Mouse (Mus musculus): ENCODE measurements around the gene Lpxn. TPM values are rescaled to one million over a fixed set of nuclear protein-coding genes. Genes with fewer than 3 reads are reported as not detected.
A peak's percentile ranks its signal among the peaks of the same experiment; 100 is the strongest.

The Lpxn gene
- polyA plus RNA-seq, 1 experiment = 25.1 TPM

- Histone ChIP-seq H3K4me1 (ENCODE audit: control insufficient read depth, insufficient read depth, insufficient read length) (no peaks in the 10 kb centered on the region; the same call in none of the 2 replicates), H3K4me3 (ENCODE audit: extremely low read depth, insufficient read depth, insufficient read length) (no peak overlapping the region), H3K27me3 (ENCODE audit: control insufficient read depth, insufficient read depth, low read length) (no peaks in the 10 kb centered on the region), H3K27ac (ENCODE audit: insufficient read depth, low read length) (no peak overlapping the region), H3K36me3 (ENCODE audit: control insufficient read depth, insufficient read depth, low read length) (peaks cover 11% of the 10 kb centered on the region)
- TF ChIP-seq CTCF (IDR thresholded peaks at IDR 0.05; ENCODE audit: extremely low read depth, insufficient read depth, insufficient read length, insufficient replicate concordance) (no peak), POLR2A (IDR thresholded peaks at IDR 0.05; ENCODE audit: low read depth, low read length) (no peak)
- DNase-seq (ENCODE audit: low read depth in 1 of 2, low spot score in 2 of 2) = peak; percentile 30 to 33
- 25% methylated on average over 4 of the region's 4 CpGs for WGBS
Measured at GRCm38 (mm10) chr19:12820383-12820782, 24.4 kb downstream of the Lpxn start.

GRCm38 (mm10) chr19:12824549-12824948 is 28.6 kb downstream of the Lpxn start:
- peaks cover 19% of the 10 kb centered on the region for H3K36me3 ChIP-seq (ENCODE audit: control insufficient read depth, insufficient read depth, low read length)
- no peaks in the 10 kb centered on the region for H3K27me3 ChIP-seq (ENCODE audit: control insufficient read depth, insufficient read depth, low read length)
- H3K4me1 ChIP-seq (ENCODE audit: control insufficient read depth, insufficient read depth, insufficient read length) = no peaks in the 10 kb centered on the region
- H3K27ac ChIP-seq (ENCODE audit: insufficient read depth, low read length) = no peak overlapping the region
- no peak overlapping the region for H3K4me3 ChIP-seq (ENCODE audit: extremely low read depth, insufficient read depth, insufficient read length)
- no peak for DNase-seq (ENCODE audit: low read depth in 1 of 2, low spot score in 2 of 2)
- 83% methylated on average over 4 of the region's 4 CpGs for whole genome bisulfite sequencing
- no peak for TF ChIP-seq POLR2A (IDR thresholded peaks at IDR 0.05; ENCODE audit: low read depth, low read length)
- no peak for TF ChIP-seq CTCF (IDR thresholded peaks at IDR 0.05; ENCODE audit: extremely low read depth, insufficient read depth, insufficient read length, insufficient replicate concordance)

- no peak overlapping the region for H3K27ac ChIP-seq (ENCODE audit: insufficient read depth, low read length)
- no peaks in the 10 kb centered on the region for H3K27me3 ChIP-seq (ENCODE audit: control insufficient read depth, insufficient read depth, low read length)
- DNase-seq (ENCODE audit: low read depth in 1 of 2, low spot score in 2 of 2) = no peak
Measured at GRCm38 (mm10) chr19:12830823-12831430, 34.9 kb downstream of the Lpxn start.

GRCm38 (mm10) chr19:12831559-12831958 is 35.6 kb downstream of the Lpxn start:
- no peaks in the 10 kb centered on the region for H3K27me3 ChIP-seq (ENCODE audit: control insufficient read depth, insufficient read depth, low read length)
- 74% methylated on average over 1 of the region's 1 CpGs for WGBS
- no peak for DNase-seq (ENCODE audit: low read depth in 1 of 2, low spot score in 2 of 2)
- TF ChIP-seq POLR2A (IDR thresholded peaks at IDR 0.05; ENCODE audit: low read depth, low read length) = no peak
- no peak for TF ChIP-seq CTCF (IDR thresholded peaks at IDR 0.05; ENCODE audit: extremely low read depth, insufficient read depth, insufficient read length, insufficient replicate concordance)
- H3K36me3 ChIP-seq (ENCODE audit: control insufficient read depth, insufficient read depth, low read length) = peaks cover 25% of the 10 kb centered on the region
- H3K4me1 ChIP-seq (ENCODE audit: control insufficient read depth, insufficient read depth, insufficient read length) = no peaks in the 10 kb centered on the region; the same call in 1 of the 2 replicates
- H3K4me3 ChIP-seq (ENCODE audit: extremely low read depth, insufficient read depth, insufficient read length) = no peak overlapping the region
- no peak overlapping the region for H3K27ac ChIP-seq (ENCODE audit: insufficient read depth, low read length)

More at GRCm38 (mm10) chr19:12830823-12831430, 34.9 kb downstream of the Lpxn start:
- TF ChIP-seq POLR2A (IDR thresholded peaks at IDR 0.05; ENCODE audit: low read depth, low read length) = no peak
- no peak for TF ChIP-seq CTCF (IDR thresholded peaks at IDR 0.05; ENCODE audit: extremely low read depth, insufficient read depth, insufficient read length, insufficient replicate concordance)
- H3K4me3 ChIP-seq (ENCODE audit: extremely low read depth, insufficient read depth, insufficient read length) = no peak overlapping the region
- H3K4me1 ChIP-seq (ENCODE audit: control insufficient read depth, insufficient read depth, insufficient read length) = no peaks in the 10 kb centered on the region; the same call in 1 of the 2 replicates
- peaks cover 25% of the 10 kb centered on the region for H3K36me3 ChIP-seq (ENCODE audit: control insufficient read depth, insufficient read depth, low read length)
- WGBS = 81% methylated on average over 2 of the region's 2 CpGs

- Histone ChIP-seq H3K27ac (ENCODE audit: insufficient read depth, low read length) (no peak overlapping the region), H3K36me3 (ENCODE audit: control insufficient read depth, insufficient read depth, low read length) (peaks cover 21% of the 10 kb centered on the region), H3K27me3 (ENCODE audit: control insufficient read depth, insufficient read depth, low read length) (no peaks in the 10 kb centered on the region), H3K4me3 (ENCODE audit: extremely low read depth, insufficient read depth, insufficient read length) (no peak overlapping the region), H3K4me1 (ENCODE audit: control insufficient read depth, insufficient read depth, insufficient read length) (no peaks in the 10 kb centered on the region; the same call in 1 of the 2 replicates)
- peak in 1 of 2 experiments; percentile 60 for DNase-seq (ENCODE audit: low read depth in 1 of 2, low spot score in 2 of 2)
- WGBS = 9% methylated on average over 3 of the region's 3 CpGs
- no peak for TF ChIP-seq CTCF (IDR thresholded peaks at IDR 0.05; ENCODE audit: extremely low read depth, insufficient read depth, insufficient read length, insufficient replicate concordance)
- no peak for TF ChIP-seq POLR2A (IDR thresholded peaks at IDR 0.05; ENCODE audit: low read depth, low read length)
Measured at GRCm38 (mm10) chr19:12833625-12834024, 37.6 kb downstream of the Lpxn start.

GRCm38 (mm10) chr19:12838507-12838906 is 42.5 kb downstream of the Lpxn start:
- Histone ChIP-seq H3K4me3 (ENCODE audit: extremely low read depth, insufficient read depth, insufficient read length) (no peak overlapping the region), H3K27ac (ENCODE audit: insufficient read depth, low read length) (no peak overlapping the region), H3K27me3 (ENCODE audit: control insufficient read depth, insufficient read depth, low read length) (no peaks in the 10 kb centered on the region), H3K4me1 (ENCODE audit: control insufficient read depth, insufficient read depth, insufficient read length) (no peaks in the 10 kb centered on the region), H3K36me3 (ENCODE audit: control insufficient read depth, insufficient read depth, low read length) (peaks cover 4% of the 10 kb centered on the region)
- WGBS = 75% methylated on average over 1 of the region's 1 CpGs
- no peak for TF ChIP-seq CTCF (IDR thresholded peaks at IDR 0.05; ENCODE audit: extremely low read depth, insufficient read depth, insufficient read length, insufficient replicate concordance)
- TF ChIP-seq POLR2A (IDR thresholded peaks at IDR 0.05; ENCODE audit: low read depth, low read length) = no peak
- DNase-seq (ENCODE audit: low read depth in 1 of 2, low spot score in 2 of 2) = no peak

GRCm38 (mm10) chr19:12846382-12846781 is 50.4 kb downstream of the Lpxn start, which contains the start of gene Gm5244:
Gm5244 (plus strand) TSS chr19:12846682.
- Histone ChIP-seq H3K27me3 (ENCODE audit: control insufficient read depth, insufficient read depth, low read length) (no peaks in the 10 kb centered on the region), H3K4me1 (ENCODE audit: control insufficient read depth, insufficient read depth, insufficient read length) (no peaks in the 10 kb centered on the region), H3K4me3 (ENCODE audit: extremely low read depth, insufficient read depth, insufficient read length) (no peak within 1 kb of the TSS), H3K27ac (ENCODE audit: insufficient read depth, low read length) (no peak within 1 kb of the TSS), H3K36me3 (ENCODE audit: control insufficient read depth, insufficient read depth, low read length) (no peaks in the 10 kb centered on the region)
- DNase-seq (ENCODE audit: low read depth in 1 of 2, low spot score in 2 of 2) = no peak
- TF ChIP-seq POLR2A (IDR thresholded peaks at IDR 0.05; ENCODE audit: low read depth, low read length) (no peak), CTCF (IDR thresholded peaks at IDR 0.05; ENCODE audit: extremely low read depth, insufficient read depth, insufficient read length, insufficient replicate concordance) (no peak)
